Mouse (Mus musculus): ENCODE results near the gene Btbd9. TPM values are rescaled to one million over a fixed set of nuclear protein-coding genes. Genes with fewer than 3 reads are reported as not detected.

The Btbd9 gene
- polyA plus RNA-seq, 1 experiment, result 80.3 TPM

GRCm38 (mm10) chr17:30231483-30231882, 344.8 kb downstream of the Btbd9 start:
- TF ChIP-seq GATA1 (IDR thresholded peaks at IDR 0.05; ENCODE audit: borderline replicate concordance, low read length) (no peak), FLI1 (IDR thresholded peaks at IDR 0.05; ENCODE audit: low read length) (no peak)
- Histone ChIP-seq H3K36me3 (replicated peaks; ENCODE audit: low read length) (peaks cover 21% of the 10 kb centered on the region), H3K4me1 (peaks cover 30% of the 10 kb centered on the region), H3K9me3 (peaks cover 7% of the 10 kb centered on the region), H3K4me3 (replicated peaks) (no peak overlapping the region), H3K27me3 (replicated peaks) (peaks cover 2% of the 10 kb centered on the region)

GRCm38 (mm10) chr17:30230428-30230827, 345.9 kb downstream of the Btbd9 start:
- Histone ChIP-seq H3K27me3 (replicated peaks) (peaks cover 2% of the 10 kb centered on the region), H3K36me3 (replicated peaks; ENCODE audit: low read length) (peaks cover 21% of the 10 kb centered on the region), H3K4me3 (replicated peaks) (no peak overlapping the region), H3K4me1 (peaks cover 30% of the 10 kb centered on the region), H3K9me3 (peaks cover 7% of the 10 kb centered on the region)
- TF ChIP-seq FLI1 (IDR thresholded peaks at IDR 0.05; ENCODE audit: low read length) (no peak), GATA1 (IDR thresholded peaks at IDR 0.05; ENCODE audit: borderline replicate concordance, low read length) (no peak)

GRCm38 (mm10) chr17:30228439-30229215, 347.7 kb downstream of the Btbd9 start:
- H3K4me3 ChIP-seq (replicated peaks), result peak overlapping the region; percentile 3
- H3K36me3 ChIP-seq (replicated peaks; ENCODE audit: low read length), result peaks cover 23% of the 10 kb centered on the region

GRCm38 (mm10) chr17:30225030-30225740, 351.1 kb downstream of the Btbd9 start:
- Histone ChIP-seq H3K4me1 (peaks cover 28% of the 10 kb centered on the region), H3K4me3 (replicated peaks) (no peak overlapping the region), H3K9me3 (no peaks in the 10 kb centered on the region), H3K27me3 (replicated peaks) (peaks cover 5% of the 10 kb centered on the region), H3K36me3 (replicated peaks; ENCODE audit: low read length) (peaks cover 38% of the 10 kb centered on the region)
- TF ChIP-seq FLI1 (IDR thresholded peaks at IDR 0.05; ENCODE audit: low read length), result no peak
- no peak for TF ChIP-seq GATA1 (IDR thresholded peaks at IDR 0.05; ENCODE audit: borderline replicate concordance, low read length)

More at GRCm38 (mm10) chr17:30228439-30229215, 347.7 kb downstream of the Btbd9 start:
- Histone ChIP-seq H3K9me3 (peaks cover 7% of the 10 kb centered on the region), H3K27me3 (replicated peaks) (peaks cover 5% of the 10 kb centered on the region), H3K4me1 (peaks cover 32% of the 10 kb centered on the region)
- no peak for TF ChIP-seq GATA1 (IDR thresholded peaks at IDR 0.05; ENCODE audit: borderline replicate concordance, low read length)
- no peak for TF ChIP-seq FLI1 (IDR thresholded peaks at IDR 0.05; ENCODE audit: low read length)

GRCm38 (mm10) chr17:30222837-30223236, 353.5 kb downstream of the Btbd9 start:
- H3K4me1 ChIP-seq, result peaks cover 7% of the 10 kb centered on the region
- H3K36me3 ChIP-seq (replicated peaks; ENCODE audit: low read length), result peaks cover 55% of the 10 kb centered on the region
- no peaks in the 10 kb centered on the region for H3K9me3 ChIP-seq
- TF ChIP-seq FLI1 (IDR thresholded peaks at IDR 0.05; ENCODE audit: low read length), result no peak
- TF ChIP-seq GATA1 (IDR thresholded peaks at IDR 0.05; ENCODE audit: borderline replicate concordance, low read length), result no peak
- peaks cover 5% of the 10 kb centered on the region for H3K27me3 ChIP-seq (replicated peaks)
- H3K4me3 ChIP-seq (replicated peaks), result no peak overlapping the region

GRCm38 (mm10) chr17:30222361-30222760, 353.9 kb downstream of the Btbd9 start:
- Histone ChIP-seq H3K36me3 (replicated peaks; ENCODE audit: low read length) (peaks cover 57% of the 10 kb centered on the region), H3K27me3 (replicated peaks) (peaks cover 5% of the 10 kb centered on the region), H3K4me3 (replicated peaks) (no peak overlapping the region), H3K9me3 (no peaks in the 10 kb centered on the region), H3K4me1 (peaks cover 6% of the 10 kb centered on the region; the same call in 1 of the 2 replicates)
- TF ChIP-seq GATA1 (IDR thresholded peaks at IDR 0.05; ENCODE audit: borderline replicate concordance, low read length) (no peak), FLI1 (IDR thresholded peaks at IDR 0.05; ENCODE audit: low read length) (no peak)

- peaks cover 3% of the 10 kb centered on the region for H3K27me3 ChIP-seq (replicated peaks)
- H3K4me3 ChIP-seq (replicated peaks), result no peak overlapping the region
- H3K36me3 ChIP-seq (replicated peaks; ENCODE audit: low read length), result peaks cover 60% of the 10 kb centered on the region
- peaks cover 3% of the 10 kb centered on the region; the same call in 1 of the 2 replicates for H3K4me1 ChIP-seq
- no peaks in the 10 kb centered on the region for H3K9me3 ChIP-seq
- no peak for TF ChIP-seq GATA1 (IDR thresholded peaks at IDR 0.05; ENCODE audit: borderline replicate concordance, low read length)
- TF ChIP-seq FLI1 (IDR thresholded peaks at IDR 0.05; ENCODE audit: low read length), result no peak
These were observed 354.6 kb downstream of the Btbd9 start for GRCm38 (mm10) chr17:30221677-30222076.

- H3K36me3 ChIP-seq (replicated peaks; ENCODE audit: low read length), result peaks cover 86% of the 10 kb centered on the region
- no peaks in the 10 kb centered on the region for H3K9me3 ChIP-seq
- H3K27me3 ChIP-seq (replicated peaks), result no peaks in the 10 kb centered on the region
- TF ChIP-seq GATA1 (IDR thresholded peaks at IDR 0.05; ENCODE audit: borderline replicate concordance, low read length) (no peak), FLI1 (IDR thresholded peaks at IDR 0.05; ENCODE audit: low read length) (no peak)
- peaks cover 43% of the 10 kb centered on the region for H3K4me1 ChIP-seq
- no peak overlapping the region for H3K4me3 ChIP-seq (replicated peaks)
These were observed 360.5 kb downstream of the Btbd9 start for GRCm38 (mm10) chr17:30215741-30216140.

- H3K36me3 ChIP-seq (replicated peaks; ENCODE audit: low read length), result peaks cover 86% of the 10 kb centered on the region
- TF ChIP-seq GATA1 (IDR thresholded peaks at IDR 0.05; ENCODE audit: borderline replicate concordance, low read length) (no peak), FLI1 (IDR thresholded peaks at IDR 0.05; ENCODE audit: low read length) (no peak)
- no peaks in the 10 kb centered on the region for H3K27me3 ChIP-seq (replicated peaks)
These were observed 361.9 kb downstream of the Btbd9 start for GRCm38 (mm10) chr17:30214393-30214792.

GRCm38 (mm10) chr17:30213371-30213770, 362.9 kb downstream of the Btbd9 start:
- H3K4me1 ChIP-seq, result peaks cover 43% of the 10 kb centered on the region
- peaks cover 86% of the 10 kb centered on the region for H3K36me3 ChIP-seq (replicated peaks; ENCODE audit: low read length)
- H3K9me3 ChIP-seq, result no peaks in the 10 kb centered on the region
- TF ChIP-seq GATA1 (IDR thresholded peaks at IDR 0.05; ENCODE audit: borderline replicate concordance, low read length) (no peak), FLI1 (IDR thresholded peaks at IDR 0.05; ENCODE audit: low read length) (no peak)
- H3K4me3 ChIP-seq (replicated peaks), result no peak overlapping the region
- H3K27me3 ChIP-seq (replicated peaks), result no peaks in the 10 kb centered on the region

More at GRCm38 (mm10) chr17:30214393-30214792, 361.9 kb downstream of the Btbd9 start:
- Histone ChIP-seq H3K4me1 (peaks cover 43% of the 10 kb centered on the region), H3K4me3 (replicated peaks) (no peak overlapping the region), H3K9me3 (no peaks in the 10 kb centered on the region)

All from megakaryocyte, embryonic 14.5 days (primary cell).